Comparison of ENCODE assay signal across 1 mouse cellular context in the genomic region with DNA sequence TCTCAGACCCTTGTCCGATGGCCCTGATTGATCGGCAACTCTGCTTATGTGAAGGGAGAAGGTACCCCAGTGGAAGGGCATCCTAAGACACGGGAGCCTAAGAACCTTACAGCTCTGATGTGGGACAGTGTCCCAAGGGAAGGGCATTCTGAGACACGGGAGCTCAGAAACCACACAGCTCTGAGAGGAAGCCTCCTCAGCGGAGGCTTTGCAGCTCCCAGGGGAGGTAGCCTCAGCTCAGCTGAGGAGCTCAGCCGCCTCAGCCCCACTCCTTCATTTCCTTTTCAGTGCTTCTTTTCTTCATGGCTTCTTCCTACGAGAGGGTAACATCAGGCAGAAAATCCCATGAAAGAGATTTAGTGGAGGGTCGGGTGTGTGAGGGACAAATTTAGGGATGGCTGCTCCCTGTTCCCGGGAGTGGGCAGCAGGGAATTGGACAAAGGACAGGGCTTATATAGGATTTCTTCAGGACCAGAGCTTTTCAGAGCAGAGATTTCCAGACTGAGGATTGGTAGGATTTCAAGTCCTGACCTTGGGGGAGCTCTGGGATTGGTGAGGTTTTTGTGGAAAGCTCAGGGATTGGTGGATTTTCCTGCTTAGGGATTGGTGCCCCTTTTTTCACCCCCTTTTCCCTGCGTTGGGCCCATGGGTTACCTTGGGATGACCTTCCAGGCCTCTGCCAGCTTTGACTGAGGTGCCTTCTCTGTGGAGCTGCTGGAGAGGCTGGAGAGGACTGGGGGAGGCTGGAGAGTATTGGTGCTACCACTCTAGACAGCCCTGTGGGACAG.
TF ChIP-seq lines count a peak whose summit lies in the region.

No protein-coding gene starts in this region.

TF ChIP-seq in CH12.LX, 34 proteins besides CTCF, POLR2A, EP300 and RAD21 (continued from another document):
- TF ChIP-seq PAX5 (IDR thresholded peaks at IDR 0.05; ENCODE audit: low read length), result no peak
- TF ChIP-seq UBTF (IDR thresholded peaks at IDR 0.05; ENCODE audit: low read depth, low read length), result no peak
- TF ChIP-seq IRF4 (IDR thresholded peaks at IDR 0.05; ENCODE audit: low read depth, low read length), result peak; percentile 48; the same call in 1 of the 2 replicates
- no peak for TF ChIP-seq NELFE (IDR thresholded peaks at IDR 0.05; ENCODE audit: low read depth, low read length)
- TF ChIP-seq ELF1 (IDR thresholded peaks at IDR 0.05; ENCODE audit: low read depth, low read length), result no peak
